ENCODE assay signal across 11 mouse cellular contexts in the genomic region with DNA sequence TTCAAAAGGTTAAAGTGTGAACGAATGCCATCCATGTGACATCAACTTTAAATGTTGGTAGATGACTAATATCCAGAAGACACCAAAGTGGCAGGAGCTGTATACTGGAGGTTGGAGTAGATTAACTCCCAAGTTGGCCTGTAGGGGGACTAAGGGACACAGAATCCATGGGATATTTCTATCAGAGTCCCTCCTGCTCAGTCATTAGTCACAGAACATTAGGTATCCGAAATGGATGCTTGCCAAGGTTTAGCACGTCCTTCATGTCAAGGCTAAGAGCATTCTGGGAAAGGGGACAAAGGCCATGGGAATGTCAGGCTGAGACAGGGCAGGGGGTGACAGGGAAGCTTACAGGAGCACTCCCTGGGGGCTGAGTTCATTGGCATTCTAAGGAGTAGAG.
DNase-seq lines count a peak whose midpoint lies in the region; ATAC-seq and TF ChIP-seq lines count a peak whose summit lies in the region.
"Had no signal": no experiment of that assay in that cellular context is flagged by ENCODE, and none has a peak within 500 bp of the region (broad histone marks: within the 10 kb centered on the region; RNA-seq: fewer than 3 reads in every experiment).

No protein-coding gene starts in this region.

- no peak overlapping the region for H3K9ac ChIP-seq in liver, postnatal 0 days (replicated peaks)
- H3K9ac ChIP-seq in kidney, postnatal 0 days (ENCODE audit: low read depth, low read length) = no peak overlapping the region

- ATAC-seq in liver, postnatal 0 days = no peak
- ATAC-seq in kidney, postnatal 0 days (replicated peaks; ENCODE audit: low FRiP score, low read depth) = peak; percentile 61; the same call in 1 of the 2 replicates
- no peak for ATAC-seq in megakaryocyte-erythroid progenitor cell, adult 5-6 weeks (replicated peaks; ENCODE audit: low FRiP score, low TSS enrichment, poor library complexity, severe bottlenecking)

- no peak overlapping the region for H3K4me3 ChIP-seq in liver, postnatal 0 days (ENCODE audit: low read depth, low read length)
- H3K4me3 ChIP-seq in kidney, postnatal 0 days (replicated peaks; ENCODE audit: low read depth, low read length) = no peak overlapping the region
- H3K4me3 ChIP-seq: erythroblast, embryonic 14.5 days had no signal

- H3K4me2 ChIP-seq in liver, postnatal 0 days (ENCODE audit: low read depth, low read length) = no peak overlapping the region
- no peak overlapping the region for H3K4me2 ChIP-seq in kidney, postnatal 0 days (ENCODE audit: low read length)

- intact Hi-C loops in gastrocnemius, postnatal 36 days (cut with DNase I) = no loop called here

- WGBS in liver, postnatal 0 days (ENCODE audit: insufficient replicate concordance) = 52% methylated on average over 3 of the region's 3 CpGs
- 29% methylated on average over 3 of the region's 3 CpGs for WGBS in kidney, postnatal 0 days

- no peaks in the 10 kb centered on the region for H3K4me1 ChIP-seq in liver, postnatal 0 days (ENCODE audit: insufficient read depth)
- H3K4me1 ChIP-seq in kidney, postnatal 0 days (replicated peaks; ENCODE audit: insufficient read depth, low read length) = no peaks in the 10 kb centered on the region

- H3K9me3 ChIP-seq in liver, postnatal 0 days (ENCODE audit: low read length) = no peaks in the 10 kb centered on the region
- H3K9me3 ChIP-seq in kidney, postnatal 0 days (replicated peaks; ENCODE audit: low read length) = no peaks in the 10 kb centered on the region

- no peak overlapping the region for H3K27ac ChIP-seq in liver, postnatal 0 days (ENCODE audit: low read depth)
- H3K27ac ChIP-seq in kidney, postnatal 0 days = no peak overlapping the region

- H3K36me3 ChIP-seq in liver, postnatal 0 days (replicated peaks; ENCODE audit: insufficient read depth, low read length) = no peaks in the 10 kb centered on the region
- H3K36me3 ChIP-seq in kidney, postnatal 0 days (ENCODE audit: insufficient read depth, low read length) = no peaks in the 10 kb centered on the region

- no peak for TF ChIP-seq EP300 in liver, postnatal 0 days (IDR thresholded peaks at IDR 0.05; ENCODE audit: low read depth)

- peak; percentile 9 for DNase-seq in gastrocnemius, adult 18-20 months (ENCODE audit: low spot score)
- DNase-seq in gastrocnemius, postnatal 36 days = no peak
- no peak for DNase-seq in liver, postnatal 0 days
- DNase-seq in liver (no peak), NIH3T3 (ENCODE audit: low read depth) (peak; percentile 16)
- peak; percentile 80 for DNase-seq in kidney, postnatal 0 days (ENCODE audit: low spot score)
- no peak for DNase-seq in gastrocnemius, postnatal 4 days (ENCODE audit: low spot score in 2 of 2)
- DNase-seq: right cerebral cortex, adult 18-20 months; thymus, postnatal 25 days had no signal

- peak; percentile 50 for TF ChIP-seq CTCF in liver, postnatal 0 days (IDR thresholded peaks at IDR 0.05; ENCODE audit: low read depth)
- TF ChIP-seq CTCF in kidney, postnatal 0 days (IDR thresholded peaks at IDR 0.05; ENCODE audit: low read depth) = peak; percentile 69

- H3K27me3 ChIP-seq in liver, postnatal 0 days (ENCODE audit: insufficient read depth, low read length) = no peaks in the 10 kb centered on the region
- no peaks in the 10 kb centered on the region for H3K27me3 ChIP-seq in kidney, postnatal 0 days (ENCODE audit: insufficient read depth, low read length)

Comparison
In these comparisons a context has a peak if more than half of its experiments do, and no peak if none do; other contexts are left out.
1. DNase-seq: peak in gastrocnemius, adult 18-20 months (single experiment), NIH3T3 (single experiment) and kidney, postnatal 0 days (single experiment); none in gastrocnemius, postnatal 36 days (0 of 2), liver, postnatal 0 days (single experiment), liver (single experiment) and gastrocnemius, postnatal 4 days (0 of 2).